Mouse (Mus musculus): ENCODE results near the gene Slc22a12. TPM values are rescaled to one million over a fixed set of nuclear protein-coding genes. Genes with fewer than 3 reads are reported as not detected.

The Slc22a12 gene
- polyA plus RNA-seq, 1 experiment from 2014 or later, result not detected

Small RNA genes within 50 kb of the gene (microRNA-seq; reads per million reads assigned to microRNA genes)
- not detected for gene Gm26460

Other genes with a start within 250 kb of the Slc22a12 start
- gene Cdc42bpg, start 236.6 kb downstream of the Slc22a12 start, polyA plus RNA-seq (2016; fragmentation: Nextera tagmentation; extraction: Ambion mirVana), result 0.29 and 0.37 TPM in 2 replicates
- 99.0 and 103 TPM in 2 replicates for gene Men1, start 208.1 kb downstream of the Slc22a12 start, polyA plus RNA-seq (2016; fragmentation: Nextera tagmentation; extraction: Ambion mirVana)
- gene Map4k2, start 201.9 kb downstream of the Slc22a12 start, polyA plus RNA-seq (2016; fragmentation: Nextera tagmentation; extraction: Ambion mirVana), result 14.6 and 14.7 TPM in 2 replicates
- gene Sf1, start 179.3 kb downstream of the Slc22a12 start, polyA plus RNA-seq (2016; fragmentation: Nextera tagmentation; extraction: Ambion mirVana), result 193 and 205 TPM in 2 replicates
- 2.3 and 2.7 TPM in 2 replicates for gene Pygm, start 158.6 kb downstream of the Slc22a12 start, polyA plus RNA-seq (2016; fragmentation: Nextera tagmentation; extraction: Ambion mirVana)
- 21.5 and 21.6 TPM in 2 replicates for gene Rasgrp2, start 143.7 kb downstream of the Slc22a12 start, polyA plus RNA-seq (2016; fragmentation: Nextera tagmentation; extraction: Ambion mirVana)
- gene Nrxn2, start 124.3 kb downstream of the Slc22a12 start, polyA plus RNA-seq (2016; fragmentation: Nextera tagmentation; extraction: Ambion mirVana), result 16.0 and 22.5 TPM in 2 replicates